Mouse (Mus musculus) neutrophil, adult 83 days (primary cell): Measurements from ENCODE around the gene Lag3. TPM values are rescaled to one million over a fixed set of nuclear protein-coding genes. Genes with fewer than 3 reads are reported as not detected.

Experiments
- total RNA-seq, 2 experiments: library from RNA; stranded (reverse); gene quantifications; one replicate each; pipeline ENCODE4 v1.2.4; 2023

Gene Lag3
- total RNA-seq, result 1 to 10 TPM in 1 of 2 experiments, under 1 TPM in 1; 0.44 to 1.2 TPM

GRCm38 (mm10) chr6:124911533-124912218 is at the start of gene Lag3:
Gene Lag3, minus strand, starts transcription at chr6:124911705.

GRCm38 (mm10) chr6:124930754-124931524 is 19.4 kb upstream of the Lag3 start, which contains the start of gene Mlf2:
Gene Mlf2, plus strand, starts transcription at chr6:124931386.

GRCm38 (mm10) chr6:124919695-124920317 is 8.3 kb upstream of the Lag3 start, which contains the start of gene Ptms:
Gene Ptms, minus strand, starts transcription at chr6:124920103.

GRCm38 (mm10) chr6:124887986-124888385 is 23.5 kb downstream of the Lag3 start, which contains the start of gene Cd4:
Gene Cd4, minus strand, starts transcription at chr6:124888221.

GRCm38 (mm10) chr6:124863658-124864298 is 47.7 kb downstream of the Lag3 start, which contains the start of gene Gpr162:
Gene Gpr162, minus strand, starts transcription at chr6:124863983.

GRCm38 (mm10) chr6:124856916-124857839 is 54.3 kb downstream of the Lag3 start, which contains the start of gene P3h3:
Gene P3h3, minus strand, starts transcription at chr6:124857752.

Other genes with a start within 250 kb of the Lag3 start
- gene Lpcat3, start 248.7 kb downstream of the Lag3 start, total RNA-seq, result 10 to 100 TPM; 55.6 to 64.5 TPM
- gene Emg1, start 199.5 kb downstream of the Lag3 start, total RNA-seq, result 10 to 100 TPM; 53.2 to 62.5 TPM
- 100 to 1,000 TPM; 119 to 130 TPM for gene Phb2, start 199.4 kb downstream of the Lag3 start, total RNA-seq
- gene Ptpn6, start 173.0 kb downstream of the Lag3 start, total RNA-seq, result 100 to 1,000 TPM; 378 to 393 TPM
- gene Grcc10, start 170.3 kb downstream of the Lag3 start, total RNA-seq, result 100 to 1,000 TPM; 116 to 117 TPM
- 1 to 10 TPM in 1 of 2 experiments, not detected in 1; 1.1 TPM for gene Gm45234, start 155.7 kb downstream of the Lag3 start, total RNA-seq
- 10 to 100 TPM; 32.0 to 35.9 TPM for gene Atn1, start 155.2 kb downstream of the Lag3 start, total RNA-seq
- gene Eno2, start 142.0 kb downstream of the Lag3 start, total RNA-seq, result not detected
- not detected for gene Lrrc23, start 132.0 kb downstream of the Lag3 start, total RNA-seq
- 10 to 100 TPM; 21.0 to 23.8 TPM for gene Spsb2, start 103.0 kb downstream of the Lag3 start, total RNA-seq
- gene Tpi1, start 97.4 kb downstream of the Lag3 start, total RNA-seq, result 100 to 1,000 TPM; 131 to 139 TPM
- gene Usp5, start 82.2 kb downstream of the Lag3 start, total RNA-seq, result 10 to 100 TPM; 58.2 to 61.3 TPM
- gene Cdca3, start 82.2 kb downstream of the Lag3 start, total RNA-seq, result 10 to 100 TPM; 77.1 to 93.0 TPM
- not detected for gene Gnb3, start 71.4 kb downstream of the Lag3 start, total RNA-seq
- gene P3h3, start 54.0 kb downstream of the Lag3 start, total RNA-seq, result under 1 TPM; 0.55 to 0.61 TPM
- gene Gpr162, start 47.7 kb downstream of the Lag3 start, total RNA-seq, result under 1 TPM in 1 of 2 experiments, not detected in 1; 0.15 TPM
- gene Cd4, start 23.5 kb downstream of the Lag3 start, total RNA-seq, result under 1 TPM in 1 of 2 experiments, not detected in 1; 0.24 TPM
- 100 to 1,000 TPM in 1 of 2 experiments, 10 to 100 TPM in 1; 99.4 to 117 TPM for gene Ptms, start 8.4 kb upstream of the Lag3 start, total RNA-seq
- gene Mlf2, start 19.7 kb upstream of the Lag3 start, total RNA-seq, result 10 to 100 TPM; 89.4 to 93.4 TPM
- gene Cops7a, start 53.8 kb upstream of the Lag3 start, total RNA-seq, result 10 to 100 TPM; 19.9 to 22.1 TPM
- not detected for gene Pianp, start 85.0 kb upstream of the Lag3 start, total RNA-seq
- gene Zfp384, start 97.4 kb upstream of the Lag3 start, total RNA-seq, result 10 to 100 TPM; 68.3 to 71.3 TPM
- 10 to 100 TPM; 63.2 to 66.2 TPM for gene Ing4, start 128.1 kb upstream of the Lag3 start, total RNA-seq
- 10 to 100 TPM; 14.2 to 19.9 TPM for gene Acrbp, start 138.0 kb upstream of the Lag3 start, total RNA-seq
- gene Lpar5, start 156.2 kb upstream of the Lag3 start, total RNA-seq, result 10 to 100 TPM; 11.4 to 13.2 TPM
- gene Chd4, start 184.3 kb upstream of the Lag3 start, total RNA-seq, result 100 to 1,000 TPM; 177 to 182 TPM
- 10 to 100 TPM; 17.7 to 18.4 TPM for gene Nop2, start 220.2 kb upstream of the Lag3 start, total RNA-seq
- gene Iffo1, start 233.5 kb upstream of the Lag3 start, total RNA-seq, result 10 to 100 TPM; 34.7 to 35.5 TPM